Mouse (Mus musculus) activated CD4-positive, CD25-positive, alpha-beta regulatory T cell, adult 4 months (primary cell): Measurements from ENCODE around the gene Lnpep. TPM values are rescaled to one million over a fixed set of nuclear protein-coding genes. Genes with fewer than 3 reads are reported as not detected.
"Not testable (repeated sequence)": the region's sequence is repeated elsewhere in the genome, so short reads cannot be mapped to it uniquely, and the experiment has no call there.

Source experiments
- ATAC-seq: one replicate; pipeline ENCODE4 v1.8.0; 2017
- polyA plus RNA-seq, 2 experiments: library from polyadenylated mRNA; unstranded; fragments of 100-300 nt; shearing (Covaris generic); gene quantifications; one replicate each; pipeline ENCODE4 v1.2.1; 2017

Lnpep gene
- polyA plus RNA-seq, 2 experiments from 2014 or later = 31.8 to 33.2 TPM

DNA sequence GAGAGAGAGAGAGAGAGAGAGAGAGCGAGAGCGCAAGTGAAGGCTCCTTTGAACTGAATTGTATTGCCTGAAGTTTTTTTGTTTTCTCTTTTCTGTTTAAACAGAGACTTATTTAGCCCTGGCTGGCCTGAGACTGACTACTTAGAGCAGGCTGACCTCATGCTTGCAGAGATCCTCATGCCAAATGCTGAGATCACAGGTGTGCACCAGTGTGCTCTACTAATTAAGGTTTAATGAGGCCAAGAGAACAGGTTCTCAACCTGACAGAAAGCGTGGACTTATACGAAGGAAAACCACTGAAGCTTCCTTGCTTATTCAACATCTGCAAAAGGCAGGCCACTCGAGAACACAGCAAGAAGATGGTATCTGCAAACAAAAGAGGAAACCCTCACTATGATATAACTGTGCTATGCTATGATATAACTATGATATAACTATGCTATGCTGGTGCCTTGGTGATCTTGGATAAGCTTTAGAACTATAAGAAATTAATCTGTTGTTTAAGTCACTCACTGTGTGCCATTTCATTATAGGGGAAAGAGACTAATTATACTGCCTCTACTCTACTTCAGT is 16.3 kb downstream of the Lnpep start:
- no peak for ATAC-seq

DNA sequence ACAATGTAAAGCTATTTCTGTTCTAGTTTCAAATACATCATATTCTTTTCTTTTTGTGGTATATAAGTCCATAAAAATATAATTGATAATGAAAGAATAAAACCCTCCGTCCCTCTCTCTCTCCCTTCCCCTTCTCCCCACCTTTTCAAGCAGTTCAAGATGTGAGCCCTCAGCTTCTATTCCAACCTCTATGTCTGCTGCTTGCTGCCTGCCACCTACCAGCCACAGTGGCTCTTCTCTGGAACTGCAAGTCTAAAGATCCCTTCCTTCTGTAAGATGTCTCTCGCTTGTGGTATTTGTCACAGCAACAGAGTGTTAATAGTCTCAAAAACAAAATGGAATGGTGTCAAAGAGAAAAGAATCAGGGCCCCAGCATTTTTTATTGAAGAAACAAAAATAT is 20.3 kb downstream of the Lnpep start:
- ATAC-seq = no peak

DNA sequence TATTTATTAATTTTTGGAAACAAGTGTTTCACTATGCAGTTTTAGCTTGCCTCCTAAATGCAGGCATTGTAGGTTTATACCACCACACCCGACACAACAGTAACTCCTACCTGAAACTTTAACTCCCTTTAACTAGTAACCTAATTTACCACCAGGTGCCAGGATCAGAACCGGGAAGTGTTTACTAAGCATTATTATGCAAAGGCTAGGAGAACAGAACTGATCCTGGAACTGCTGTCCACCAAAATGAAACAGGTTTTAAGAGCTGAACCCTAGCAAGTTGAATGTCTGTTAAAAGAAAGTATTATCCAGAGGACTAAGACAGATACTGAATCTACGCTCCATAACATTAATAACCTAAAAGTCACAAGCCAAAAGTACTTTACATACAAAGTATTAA is 21.2 kb downstream of the Lnpep start:
- no peak for ATAC-seq

GRCm38 (mm10) chr17:17602786-17603185 is 22.1 kb downstream of the Lnpep start:
- no peak for ATAC-seq

- ATAC-seq = no peak
Measured at GRCm38 (mm10) chr17:17602330-17602729, 22.5 kb downstream of the Lnpep start.

GRCm38 (mm10) chr17:17600804-17601252 is 24.0 kb downstream of the Lnpep start:
- no peak for ATAC-seq

- peak; percentile 94 for ATAC-seq
Measured at GRCm38 (mm10) chr17:17600001-17600400, 24.8 kb downstream of the Lnpep start.

GRCm38 (mm10) chr17:17598355-17598754 is 26.5 kb downstream of the Lnpep start:
- no peak for ATAC-seq

DNA sequence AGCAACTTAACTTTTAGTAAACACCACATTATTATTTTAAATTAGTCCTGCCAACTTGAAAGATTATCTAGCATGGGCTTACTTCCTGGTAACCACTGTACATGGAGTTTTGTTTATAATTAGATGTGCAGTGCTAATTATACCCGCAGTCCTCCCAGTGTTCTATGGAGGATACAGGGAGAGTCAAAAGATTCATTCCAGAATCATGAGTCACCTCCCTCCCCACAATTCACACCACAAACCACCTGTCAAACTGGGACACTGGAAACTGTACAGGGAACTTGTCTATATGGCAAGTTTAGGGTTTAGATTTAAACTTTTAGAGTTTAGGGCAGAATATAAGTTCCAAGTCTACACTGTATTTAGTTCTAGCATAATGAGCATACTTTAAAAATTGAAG is 31.9 kb downstream of the Lnpep start:
- ATAC-seq = no peak

DNA sequence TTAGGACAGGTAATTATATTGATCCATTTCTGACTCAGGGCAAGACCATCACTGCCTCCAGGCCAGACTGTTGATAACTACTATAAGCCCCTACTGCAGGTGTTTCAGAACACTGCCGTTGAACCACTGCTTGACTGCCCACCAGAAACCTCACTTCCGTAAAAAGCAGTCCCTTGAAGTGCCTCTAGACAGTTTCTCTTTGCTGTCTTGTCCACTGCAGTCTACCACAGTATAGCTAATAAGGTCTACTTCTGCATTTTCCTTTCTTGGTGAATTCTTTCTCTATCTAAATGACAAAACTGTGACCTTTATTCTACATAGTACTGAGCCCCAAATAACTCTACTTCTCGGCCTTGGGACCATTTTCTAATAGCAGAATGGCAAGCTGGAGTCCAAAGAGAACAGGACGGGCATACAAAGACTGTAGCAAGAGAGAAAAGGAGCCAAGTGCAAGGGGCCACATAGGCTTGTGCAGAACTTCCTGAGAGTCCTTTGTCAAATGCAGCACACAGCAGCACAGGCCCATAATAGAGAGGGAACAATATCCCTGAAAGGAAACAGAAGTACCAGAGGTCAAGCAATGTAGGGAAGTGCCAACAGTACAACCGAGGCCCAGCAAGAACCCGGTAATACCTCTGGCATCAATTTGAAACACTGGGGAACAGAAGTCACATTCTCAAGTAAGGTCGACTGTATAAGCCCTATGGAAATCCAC is 37.4 kb downstream of the Lnpep start:
- ATAC-seq = no peak

DNA sequence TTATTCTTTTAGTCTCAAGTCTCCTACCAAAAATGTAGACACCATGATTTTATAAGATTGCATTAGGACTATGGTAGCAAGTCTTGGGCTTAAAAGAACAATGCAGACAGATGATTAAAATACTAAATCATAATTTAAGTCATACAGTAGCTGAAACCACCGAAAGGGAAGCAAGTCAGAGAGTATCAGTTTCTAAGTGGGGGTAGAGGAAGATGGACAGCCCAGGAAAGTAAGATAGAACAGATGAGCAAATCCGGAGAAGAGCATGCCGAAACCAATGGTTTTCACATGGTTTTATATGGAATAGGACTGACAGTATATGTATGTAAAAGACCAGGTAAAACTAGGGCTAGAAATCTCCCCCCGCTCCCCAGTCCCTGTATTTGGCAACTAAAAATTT is 39.7 kb downstream of the Lnpep start:
- ATAC-seq = no peak

GRCm38 (mm10) chr17:17583896-17584295 is 41.0 kb downstream of the Lnpep start:
- ATAC-seq = peak; percentile 31

- no peak for ATAC-seq
Measured at GRCm38 (mm10) chr17:17581234-17581633, 43.6 kb downstream of the Lnpep start.

- ATAC-seq = no peak
Measured at GRCm38 (mm10) chr17:17576399-17576798, 48.5 kb downstream of the Lnpep start.

DNA sequence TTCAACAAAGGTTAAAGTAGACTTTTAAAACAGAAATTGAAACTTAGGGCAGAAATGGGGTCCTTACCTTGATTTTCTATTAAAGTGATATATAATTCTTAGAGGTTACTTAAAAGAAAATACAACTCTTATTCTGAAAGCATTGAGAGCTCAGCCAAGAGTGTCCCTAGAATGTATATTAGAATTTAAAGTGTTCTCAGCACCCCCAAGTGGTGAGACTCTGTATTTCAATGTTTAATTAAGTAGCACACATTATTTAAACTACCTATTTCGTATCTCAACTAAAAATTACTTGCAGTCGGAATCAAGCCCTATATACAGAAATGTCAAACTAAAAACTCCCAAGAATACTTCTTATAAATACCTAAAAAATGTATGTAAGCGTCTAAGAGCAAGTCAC is 57.8 kb downstream of the Lnpep start:
- ATAC-seq = peak; percentile 80

DNA sequence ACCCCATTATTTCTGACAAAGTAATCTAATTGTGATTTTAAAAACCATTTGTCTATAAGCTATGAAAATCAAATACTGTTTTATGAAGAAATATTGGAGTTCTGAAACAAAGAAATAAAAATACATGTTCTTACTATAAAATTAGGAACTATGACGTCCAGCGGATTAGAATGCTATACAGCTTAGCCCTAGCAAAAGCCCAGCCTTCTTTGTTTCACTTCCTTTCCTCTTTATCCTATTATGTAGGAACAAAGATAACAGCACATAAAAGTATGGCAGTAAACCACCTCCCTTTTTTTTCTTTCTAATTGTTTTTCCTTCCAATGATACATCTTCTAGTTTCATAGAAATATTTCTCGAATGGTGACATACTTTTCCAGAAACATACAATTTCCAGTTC is 75.9 kb downstream of the Lnpep start:
- ATAC-seq = no peak

DNA sequence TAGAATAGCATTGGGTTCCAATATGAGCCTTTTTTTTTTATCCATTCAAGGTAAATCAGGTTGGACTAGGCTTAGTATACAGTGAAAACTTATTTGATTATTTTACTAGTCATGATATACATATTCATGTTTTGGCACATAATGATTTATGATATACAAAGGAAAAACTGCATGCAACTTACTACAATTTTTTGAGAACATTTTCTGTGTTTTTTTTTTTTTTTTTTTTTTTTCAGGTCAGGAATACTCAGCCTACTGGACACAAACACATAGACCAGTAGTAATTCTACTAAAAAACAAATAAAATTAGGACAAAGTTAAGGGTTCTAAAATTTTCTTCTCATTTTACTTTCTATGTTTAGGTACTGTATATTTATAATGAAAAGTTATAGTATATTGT is 93.5 kb downstream of the Lnpep start:
- ATAC-seq = no peak

DNA sequence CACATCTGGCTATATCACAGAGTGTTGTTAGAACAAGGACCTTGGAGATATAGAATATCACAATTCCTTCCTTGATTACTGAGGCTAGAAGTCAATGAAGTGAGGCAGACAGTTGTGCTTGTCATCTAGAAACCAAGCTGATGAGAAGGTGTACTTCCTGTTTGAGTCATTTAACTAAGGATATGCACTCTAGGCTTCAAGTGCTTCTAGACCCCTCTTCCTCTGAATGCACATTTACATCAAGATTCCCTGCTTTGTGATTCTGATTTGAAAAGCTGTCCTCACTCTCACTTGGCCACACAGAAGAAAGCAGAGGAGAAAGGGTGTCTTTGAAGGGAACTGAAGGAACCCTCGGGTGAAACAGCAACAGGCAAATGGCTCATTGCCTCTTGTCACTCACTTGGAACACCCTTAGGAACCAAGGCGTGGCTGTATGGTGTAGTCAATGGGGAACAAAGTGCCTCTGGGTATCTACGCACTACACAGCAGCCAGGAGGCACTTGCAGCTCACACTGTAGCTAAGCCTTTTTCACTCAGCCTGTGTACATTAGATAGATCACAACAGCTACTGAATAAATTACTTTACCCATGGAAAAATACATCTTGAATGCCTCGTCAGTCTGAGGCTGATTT is 108.3 kb downstream of the Lnpep start:
- ATAC-seq = no peak

- no peak for ATAC-seq
Measured at GRCm38 (mm10) chr17:17506677-17507076, 118.2 kb downstream of the Lnpep start.

DNA sequence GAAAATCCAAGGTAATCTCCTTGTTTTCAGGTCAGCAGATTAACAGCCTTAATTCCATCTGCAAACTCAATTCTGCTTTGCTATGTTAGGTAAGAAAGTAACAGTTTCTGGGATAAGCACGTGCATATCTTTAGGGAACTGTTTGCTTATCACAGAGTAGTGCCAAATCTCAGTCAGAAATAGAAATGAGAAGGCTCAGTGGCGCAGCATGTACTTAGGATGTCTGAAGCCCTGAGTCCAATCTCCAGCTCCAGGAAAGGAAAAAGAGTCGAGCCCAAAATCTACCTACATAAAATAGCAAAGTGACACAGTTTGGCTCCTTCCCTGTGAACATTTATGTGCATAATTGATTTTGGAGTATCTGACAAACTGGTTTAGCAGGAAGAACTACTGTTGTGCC is 125.6 kb downstream of the Lnpep start:
- ATAC-seq = no peak

- no peak for ATAC-seq
Measured at GRCm38 (mm10) chr17:17498848-17499247, 126.0 kb downstream of the Lnpep start.

DNA sequence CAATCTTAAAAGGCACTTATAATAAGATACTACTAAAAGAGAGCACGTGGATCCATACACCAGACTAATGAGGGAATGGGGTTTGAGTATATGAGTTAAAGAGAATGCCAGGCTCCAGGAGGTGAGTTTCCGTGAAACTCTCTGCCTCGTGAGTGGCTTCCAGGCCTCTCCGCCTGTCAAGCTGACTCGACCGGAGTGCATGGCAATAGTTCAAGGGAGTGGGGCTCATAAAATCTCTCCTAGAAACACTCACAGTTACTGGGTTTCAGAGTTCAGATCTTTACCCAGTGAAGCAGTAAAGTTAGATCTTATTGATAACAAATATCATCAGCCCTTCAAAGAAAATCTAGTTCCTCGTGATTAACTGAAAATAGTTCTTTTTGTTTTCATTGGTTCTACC is 128.1 kb downstream of the Lnpep start:
- no peak for ATAC-seq

- not testable (repeated sequence) for ATAC-seq
Measured at GRCm38 (mm10) chr17:17496234-17496633, 128.6 kb downstream of the Lnpep start.

- no peak for ATAC-seq
Measured at GRCm38 (mm10) chr17:17492116-17492515, 132.7 kb downstream of the Lnpep start.
